Mouse (Mus musculus) C2C12 (cell line): ENCODE data around the gene Kank4. TPM values are rescaled to one million over a fixed set of nuclear protein-coding genes. Genes with fewer than 3 reads are reported as not detected.

ENCODE experiments used
- H3K27me3 ChIP-seq: one replicate; pipeline ENCODE4 v1.6.1; 2011; ENCODE audit not compliant: control insufficient read depth, insufficient read depth, insufficient read length
- H3K36me3 ChIP-seq: one replicate; pipeline ENCODE4 v1.6.1; 2011; ENCODE audit not compliant: control insufficient read depth, insufficient read depth
- H3K4me3 ChIP-seq: one replicate; pipeline ENCODE4 v1.5.1; 2011; ENCODE audit warnings: mild to moderate bottlenecking, control low read depth; ENCODE audit not compliant: poor library complexity, insufficient read depth, severe bottlenecking
- H3K79me2 ChIP-seq: one replicate; pipeline ENCODE4 v1.6.1; 2011; ENCODE audit not compliant: control insufficient read depth, insufficient read depth
- H3K79me3 ChIP-seq: one replicate; pipeline ENCODE4 v1.6.1; 2011; ENCODE audit warnings: low read depth, control low read depth
- H3ac ChIP-seq: one replicate; pipeline ENCODE3; 2011; ENCODE audit warnings: low read depth; ENCODE audit not compliant: control insufficient read depth, insufficient read length
- CEBPB ChIP-seq: IDR thresholded peaks from one replicate; pipeline ENCODE4 v1.6.1; 2011; ENCODE audit warnings: low read depth, mild to moderate bottlenecking, control low read depth, moderate library complexity
- CTCF ChIP-seq: IDR thresholded peaks from one replicate; pipeline ENCODE4 v1.5.1; 2011; ENCODE audit not compliant: control insufficient read depth, insufficient read depth, insufficient read length
- FOSL1 ChIP-seq: IDR thresholded peaks from one replicate; pipeline ENCODE4 v1.8.0; 2011; ENCODE audit warnings: mild to moderate bottlenecking, low read length; ENCODE audit not compliant: poor library complexity, insufficient read depth, severe bottlenecking
- MAX ChIP-seq: IDR thresholded peaks from one replicate; pipeline ENCODE4 v1.6.1; 2011; ENCODE audit warnings: mild to moderate bottlenecking, control low read depth
- MYOD1 ChIP-seq: IDR thresholded peaks from one replicate; pipeline ENCODE4 v1.6.1; 2011; ENCODE audit warnings: low read depth; ENCODE audit not compliant: control insufficient read depth, insufficient read length
- MYOG ChIP-seq: IDR thresholded peaks from one replicate; pipeline ENCODE4 v1.6.1; 2011; ENCODE audit not compliant: control insufficient read depth, insufficient read length; ENCODE audit errors: extremely low read depth
- USF1 ChIP-seq: IDR thresholded peaks from one replicate; pipeline ENCODE4 v1.6.1; 2011; ENCODE audit warnings: low read depth, mild to moderate bottlenecking, control low read depth, moderate library complexity
- polyA plus RNA-seq: library from polyadenylated mRNA; unstranded; fragments of >200 nt; fragmentation: generic; extraction: Trizol; gene quantifications from one replicate; pipeline ENCODE4 v1.2.1, GENCODE M21; 2012; ENCODE audit warnings: missing spikeins

Gene Kank4
- polyA plus RNA-seq, 1 experiment, result not detected

GRCm38 (mm10) chr4:98717735-98718546 is 99.4 kb downstream of the Kank4 start:
- Histone ChIP-seq H3K4me3 (no peak overlapping the region), H3ac (no peak overlapping the region), H3K27me3 (no peaks in the 10 kb centered on the region), H3K36me3 (no peaks in the 10 kb centered on the region), H3K79me3 (no peaks in the 10 kb centered on the region), H3K79me2 (no peaks in the 10 kb centered on the region)
- no peak for TF ChIP-seq MYOG
- TF ChIP-seq CTCF, result no peak
- TF ChIP-seq CEBPB, result no peak
- no peak for TF ChIP-seq MYOD1
- TF ChIP-seq MAX, result no peak
- TF ChIP-seq USF1, result no peak
- TF ChIP-seq FOSL1, result no peak

GRCm38 (mm10) chr4:98710891-98711290 is 106.4 kb downstream of the Kank4 start:
- Histone ChIP-seq H3K79me2 (no peaks in the 10 kb centered on the region), H3K36me3 (no peaks in the 10 kb centered on the region), H3K27me3 (no peaks in the 10 kb centered on the region), H3K79me3 (no peaks in the 10 kb centered on the region), H3K4me3 (no peak overlapping the region), H3ac (no peak overlapping the region)
- TF ChIP-seq CTCF, result no peak
- no peak for TF ChIP-seq CEBPB
- TF ChIP-seq USF1, result no peak
- TF ChIP-seq MYOG, result no peak
- TF ChIP-seq MYOD1, result no peak
- no peak for TF ChIP-seq FOSL1
- no peak for TF ChIP-seq MAX

Other genes starting within 250 kb of the Kank4 start
- not detected for gene L1td1, start 90.8 kb downstream of the Kank4 start, polyA plus RNA-seq
- not detected for gene I0C0044D17Rik, start 6.3 kb upstream of the Kank4 start, polyA plus RNA-seq
- gene Usp1, start 106.3 kb upstream of the Kank4 start, polyA plus RNA-seq, result 28.6 TPM
- gene Angptl3, start 213.4 kb upstream of the Kank4 start, polyA plus RNA-seq, result 0.05 TPM